Mouse (Mus musculus) monocyte, adult 5-6 weeks (primary cell): Measurements from ENCODE around the gene Dalrd3. TPM values are rescaled to one million over a fixed set of nuclear protein-coding genes. Genes with fewer than 3 reads are reported as not detected.
"Not testable (repeated sequence)": the region's sequence is repeated elsewhere in the genome, so short reads cannot be mapped to it uniquely, and the experiment has no call there.

Source experiments
- ATAC-seq: fragments of 153-309, 156-312 bp; replicated peaks from 2 replicates; pipeline ENCODE4 v1.8.0; 2017; ENCODE audit warnings: mild to moderate bottlenecking; ENCODE audit not compliant: low TSS enrichment, insufficient number of reproducible peaks, severe bottlenecking, poor library complexity, low FRiP score
- total RNA-seq: library from RNA; stranded (forward); fragments of 200-1000, 200-491, 200-594 nt; gene quantifications from 3 replicates; pipeline ENCODE4 v1.2.3, GENCODE M21; 2017

Gene Dalrd3
- total RNA-seq, 1 experiment from 2014 or later = 44.8 TPM

GRCm38 (mm10) chr9:108600011-108600410 lies 30.3 kb downstream of the Dalrd3 start:
- no peak for ATAC-seq

GRCm38 (mm10) chr9:108601986-108602385 lies 32.3 kb downstream of the Dalrd3 start:
- ATAC-seq = no peak

GRCm38 (mm10) chr9:108607929-108608328 lies 38.2 kb downstream of the Dalrd3 start:
- ATAC-seq = not testable (repeated sequence)

- ATAC-seq = no peak
Observed at GRCm38 (mm10) chr9:108608889-108609288, 39.2 kb downstream of the Dalrd3 start.

- ATAC-seq = no peak
Observed at GRCm38 (mm10) chr9:108611488-108611887, 41.8 kb downstream of the Dalrd3 start.

GRCm38 (mm10) chr9:108617301-108617700 lies 47.6 kb downstream of the Dalrd3 start:
- ATAC-seq = no peak

Other genes with a start within 250 kb of the Dalrd3 start
- 1,210 to 1,931 TPM (median 1,658 TPM) in 3 replicates for gene Gpx1, start 231.0 kb upstream of the Dalrd3 start, total RNA-seq
- 106 to 168 TPM (median 114 TPM) in 3 replicates for gene Usp4, start 222.0 kb upstream of the Dalrd3 start, total RNA-seq
- 3.5 to 8.4 TPM (median 4.9 TPM) in 3 replicates for gene 1700102P08Rik, start 177.1 kb upstream of the Dalrd3 start, total RNA-seq
- not detected in 3 replicates for gene Ccdc36, start 141.4 kb upstream of the Dalrd3 start, total RNA-seq
- not detected in 3 replicates for gene BC048562, start 133.4 kb upstream of the Dalrd3 start, total RNA-seq
- gene Ccdc71, start 109.4 kb upstream of the Dalrd3 start, total RNA-seq = 12.6 to 19.5 TPM (median 14.1 TPM) in 3 replicates
- 0.48 to 0.97 TPM in 2 of 3 replicates, not detected in the other for gene Klhdc8b, start 108.3 kb upstream of the Dalrd3 start, total RNA-seq
- not detected in 3 replicates for gene Lamb2, start 90.2 kb upstream of the Dalrd3 start, total RNA-seq
- gene Usp19, start 79.3 kb upstream of the Dalrd3 start, total RNA-seq = 39.9 to 81.2 TPM (median 50.5 TPM) in 3 replicates
- gene Qars, start 62.2 kb upstream of the Dalrd3 start, total RNA-seq = 129 to 159 TPM (median 133 TPM) in 3 replicates
- 169 to 180 TPM (median 176 TPM) in 3 replicates for gene Qrich1, start 53.1 kb upstream of the Dalrd3 start, total RNA-seq
- gene Impdh2, start 9.6 kb upstream of the Dalrd3 start, total RNA-seq = 62.6 to 85.5 TPM (median 75.7 TPM) in 3 replicates
- gene Ndufaf3, start 2.5 kb upstream of the Dalrd3 start, total RNA-seq = 8.3 to 13.4 TPM (median 8.5 TPM) in 3 replicates
- gene Wdr6, start 8.9 kb downstream of the Dalrd3 start, total RNA-seq = 3.6 to 11.4 TPM (median 5.8 TPM) in 3 replicates
- 0.75 to 2.6 TPM (median 0.87 TPM) in 3 replicates for gene P4htm, start 27.8 kb downstream of the Dalrd3 start, total RNA-seq
- 163 to 214 TPM (median 169 TPM) in 3 replicates for gene Arih2, start 79.5 kb downstream of the Dalrd3 start, total RNA-seq
- 41.3 to 54.1 TPM (median 43.3 TPM) in 3 replicates for gene Slc25a20, start 92.2 kb downstream of the Dalrd3 start, total RNA-seq
- 13.1 to 24.5 TPM (median 23.8 TPM) in 3 replicates for gene Prkar2a, start 119.4 kb downstream of the Dalrd3 start, total RNA-seq
- 34.7 to 78.2 TPM (median 74.6 TPM) in 3 replicates for gene Ip6k2, start 213.9 kb downstream of the Dalrd3 start, total RNA-seq
- 1.8 to 7.4 TPM (median 4.9 TPM) in 3 replicates for gene Nckipsd, start 238.5 kb downstream of the Dalrd3 start, total RNA-seq